Mouse (Mus musculus) forelimb bud, embryonic 11.5 days (tissue): ENCODE measurements at regions not wholly inside any gene's neighbourhood (a gene's known extent, or its start where the extent isn't known, plus 50 kb on each side); places are given as distances from the start of the nearest gene placed in this dataset.
"Not testable (repeated sequence)": the region's sequence is repeated elsewhere in the genome, so short reads cannot be mapped to it uniquely, and the experiment has no call there.

Experiments
- DNase-seq: peaks from one replicate; pipeline ENCODE4 v3.0.0-alpha.2; 2012; ENCODE audit warnings: low read depth, low spot score

GRCm38 (mm10) chr15:37101419-37101818 lies 93.8 kb upstream of the Zfp706 start:
- DNase-seq = no peak

GRCm38 (mm10) chr15:37100767-37101288 lies 93.3 kb upstream of the Zfp706 start:
- no peak for DNase-seq

- DNase-seq = peak; percentile 73
Observed at GRCm38 (mm10) chr15:37099927-37100766, 92.6 kb upstream of the Zfp706 start.

GRCm38 (mm10) chr15:37099176-37099575 lies 91.6 kb upstream of the Zfp706 start:
- no peak for DNase-seq

GRCm38 (mm10) chr15:37097426-37097825 lies 89.9 kb upstream of the Zfp706 start:
- no peak for DNase-seq

GRCm38 (mm10) chr15:37091171-37091570 lies 83.6 kb upstream of the Zfp706 start:
- DNase-seq = not testable (repeated sequence)

GRCm38 (mm10) chr15:37083726-37084125 lies 76.2 kb upstream of the Zfp706 start:
- DNase-seq = no peak

- DNase-seq = no peak
Observed at GRCm38 (mm10) chr15:37081836-37082235, 74.3 kb upstream of the Zfp706 start.

GRCm38 (mm10) chr15:37080931-37081330 lies 73.4 kb upstream of the Zfp706 start:
- no peak for DNase-seq

GRCm38 (mm10) chr15:37080395-37080794 lies 72.8 kb upstream of the Zfp706 start:
- DNase-seq = no peak

GRCm38 (mm10) chr15:37074207-37074606 lies 66.6 kb upstream of the Zfp706 start:
- not testable (repeated sequence) for DNase-seq

- DNase-seq = no peak
Observed at GRCm38 (mm10) chr15:37072202-37072862, 64.8 kb upstream of the Zfp706 start.

- peak; percentile 14 for DNase-seq
Observed at GRCm38 (mm10) chr15:37070188-37070587, 62.6 kb upstream of the Zfp706 start.

- DNase-seq = no peak
Observed at GRCm38 (mm10) chr15:37067326-37067725, 59.8 kb upstream of the Zfp706 start.

GRCm38 (mm10) chr15:37065926-37066550 lies 58.5 kb upstream of the Zfp706 start:
- DNase-seq = no peak

GRCm38 (mm10) chr15:37065408-37065807 lies 57.8 kb upstream of the Zfp706 start:
- DNase-seq = no peak

GRCm38 (mm10) chr15:37063781-37064383 lies 56.3 kb upstream of the Zfp706 start:
- no peak for DNase-seq

- DNase-seq = no peak
Observed at GRCm38 (mm10) chr15:37062585-37062984, 55.0 kb upstream of the Zfp706 start.

GRCm38 (mm10) chr15:37061501-37061900 lies 53.9 kb upstream of the Zfp706 start:
- DNase-seq = no peak

GRCm38 (mm10) chr15:37060831-37061230 lies 53.3 kb upstream of the Zfp706 start:
- DNase-seq = no peak
